Mouse (Mus musculus): ENCODE measurements at regions not wholly inside any gene's neighbourhood (a gene's known extent, or its start where the extent isn't known, plus 50 kb on each side); places are given as distances from the start of the nearest gene placed in this dataset.

DNA sequence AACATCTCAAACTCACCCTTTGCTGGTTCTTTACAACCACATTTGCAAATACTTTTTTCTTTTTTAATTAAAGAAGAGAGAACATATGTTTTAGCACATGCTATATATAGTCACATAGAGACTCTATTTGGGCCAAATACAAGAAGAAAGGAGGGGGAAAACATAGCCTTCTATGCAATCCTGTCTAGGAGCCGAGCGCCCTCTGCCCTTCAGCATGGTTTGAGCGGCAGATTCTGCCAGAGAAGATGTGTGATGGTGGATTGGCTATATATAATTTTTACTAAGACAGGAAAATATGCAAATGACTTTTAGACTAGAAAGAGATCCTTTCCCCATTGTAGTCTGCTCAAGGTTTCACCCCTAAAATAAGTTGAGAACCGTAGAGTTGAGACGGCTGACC, 60.0 kb upstream of the Myom1 start:
- ATAC-seq = peak; percentile 53

DNA sequence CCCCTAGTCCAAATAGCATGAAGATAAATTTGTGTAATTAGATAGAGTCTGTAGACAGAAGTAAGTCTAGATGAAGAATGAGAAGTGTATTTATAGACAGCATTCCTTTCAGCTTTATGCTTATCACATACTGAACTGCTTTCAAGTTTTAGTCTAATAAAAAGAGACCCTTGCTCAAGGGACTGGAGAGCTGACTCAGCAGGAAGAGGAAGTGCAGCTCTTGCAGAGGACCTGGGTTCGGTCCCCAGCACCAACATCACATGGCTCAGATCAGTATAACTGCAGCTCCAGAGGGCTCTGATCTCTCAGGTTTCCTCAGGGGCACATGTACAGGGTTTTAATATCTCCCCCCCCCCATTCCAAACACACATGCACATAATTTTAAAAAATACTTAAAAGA, 68.2 kb upstream of the Myom1 start:
- no peak for ATAC-seq

DNA sequence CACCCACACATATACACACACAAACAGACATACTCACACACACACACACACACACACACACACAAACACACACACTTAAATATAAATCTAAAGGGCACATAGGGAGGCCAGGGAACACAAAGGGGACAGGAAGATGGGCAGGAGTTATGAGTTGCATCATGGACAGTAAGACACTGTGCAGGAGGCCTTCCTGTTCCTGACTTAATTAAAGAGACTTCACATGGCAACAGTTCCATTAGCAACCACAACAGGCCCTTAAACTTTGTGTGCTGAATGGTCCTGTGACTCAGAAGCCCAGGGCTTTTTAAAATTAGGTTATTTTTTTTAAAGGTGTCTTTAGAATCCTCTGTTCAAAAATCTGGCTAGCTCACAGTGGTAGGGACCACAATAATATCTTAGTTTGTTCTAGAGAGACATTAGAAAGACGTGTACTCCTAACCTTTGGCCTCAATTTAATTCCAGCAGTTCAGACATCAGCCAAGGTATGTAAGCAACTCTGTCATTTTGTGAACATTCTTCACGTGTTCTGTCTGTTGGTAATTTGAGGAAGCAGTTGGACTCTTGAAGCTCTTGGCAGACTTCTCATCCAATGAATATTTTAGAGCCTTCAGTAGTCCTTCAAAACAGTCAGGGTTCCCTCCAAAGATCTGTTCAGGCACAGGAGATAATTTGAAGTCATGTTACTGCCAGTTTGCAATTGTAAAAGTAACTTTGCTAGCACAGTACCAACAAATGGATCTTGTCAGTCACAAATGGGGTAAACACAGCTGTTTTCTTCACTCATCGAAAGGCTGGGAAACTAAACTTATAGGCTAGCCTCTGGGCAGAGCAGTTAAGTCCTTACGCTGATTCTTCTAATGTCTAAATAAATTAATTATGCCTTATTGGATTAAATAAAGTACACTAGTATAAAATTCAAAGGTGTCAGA, 69.0 kb upstream of the Myom1 start:
- no peak for ATAC-seq

DNA sequence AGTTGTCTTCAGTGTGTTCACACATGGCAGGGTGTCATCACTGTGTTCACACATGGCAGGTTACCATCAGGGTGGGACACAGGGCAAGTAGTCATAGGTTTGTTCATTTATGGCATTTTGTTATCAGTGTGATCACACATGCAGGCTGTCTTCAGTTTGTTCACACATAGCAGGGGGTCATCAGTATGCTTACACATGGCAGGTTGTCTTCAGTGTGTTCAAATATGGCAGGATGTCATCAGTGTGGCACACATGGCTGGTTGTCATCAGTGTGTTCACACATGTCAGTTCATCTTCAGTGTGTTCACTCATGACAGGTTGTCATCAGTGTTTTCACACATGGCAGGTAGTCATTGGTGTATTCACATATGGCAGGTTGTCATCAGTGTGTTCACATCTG, 69.9 kb upstream of the Myom1 start:
- ATAC-seq = no peak

DNA sequence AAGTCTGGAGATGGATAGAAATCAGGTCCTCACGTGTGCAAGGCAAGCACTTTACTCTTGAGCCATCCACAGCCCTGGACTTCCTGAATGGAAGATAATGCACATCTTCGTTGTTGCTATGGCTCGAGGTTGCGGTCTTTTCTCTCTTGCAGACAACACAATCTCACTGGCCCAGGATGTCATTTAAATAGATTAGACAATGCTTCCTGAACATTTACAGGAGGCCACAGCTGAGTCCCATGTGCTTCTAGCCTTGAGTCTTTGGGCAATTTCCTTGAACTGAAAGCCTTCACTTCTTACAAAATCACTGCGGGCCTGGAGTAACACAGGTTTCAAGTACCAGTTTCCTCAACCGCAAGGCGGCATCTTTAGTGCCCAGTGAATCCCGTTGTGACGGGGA, 71.8 kb upstream of the Myom1 start:
- no peak for ATAC-seq

- ATAC-seq = no peak
Observed at GRCm38 (mm10) chr17:70929582-70929981, 72.9 kb upstream of the Myom1 start.

- peak; percentile 100 for ATAC-seq
Observed at GRCm38 (mm10) chr17:70924565-70925220, 71.3 kb upstream of the Tgif1 start.

DNA sequence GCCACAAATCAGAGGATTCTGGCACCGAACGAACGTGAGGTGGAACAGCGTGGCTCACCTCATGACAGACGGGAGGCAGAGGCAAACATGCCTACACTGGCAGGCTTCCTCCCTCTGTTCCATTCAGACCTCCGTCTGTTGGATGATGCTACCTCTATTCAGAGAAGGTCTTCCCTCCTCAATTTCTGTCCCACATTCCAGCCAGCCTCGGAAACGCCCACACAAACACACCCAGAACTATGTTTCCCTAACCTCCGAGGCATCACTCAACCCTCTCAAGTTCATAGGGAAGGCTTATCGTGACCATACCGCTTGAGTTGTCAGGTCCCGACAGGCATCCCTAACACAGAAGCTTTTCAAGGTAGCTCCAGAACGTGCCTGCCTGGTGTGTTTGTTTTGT, 68.3 kb upstream of the Tgif1 start:
- no peak for ATAC-seq

DNA sequence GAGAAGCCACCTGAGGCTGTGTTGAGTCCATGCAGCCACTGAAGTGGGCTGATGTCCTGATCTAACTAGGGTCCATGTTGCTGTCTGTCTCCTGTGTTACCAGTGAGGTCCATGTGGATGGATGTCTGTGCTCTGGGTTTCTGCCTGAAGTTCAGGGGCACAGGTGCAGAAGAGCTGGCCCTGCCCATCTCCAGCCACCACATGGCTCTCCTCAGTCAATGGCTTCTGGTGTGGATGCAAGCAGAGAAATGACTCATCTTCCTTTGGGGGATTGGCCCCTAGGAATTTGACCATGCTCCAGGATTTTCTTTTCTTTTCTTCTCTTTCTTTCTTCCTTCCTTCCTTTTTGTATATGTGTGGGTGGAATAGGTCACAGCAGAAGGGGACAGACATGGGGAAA, 66.8 kb upstream of the Tgif1 start:
- ATAC-seq = no peak

GRCm38 (mm10) chr17:70917183-70917935, 64.0 kb upstream of the Tgif1 start:
- no peak for ATAC-seq

DNA sequence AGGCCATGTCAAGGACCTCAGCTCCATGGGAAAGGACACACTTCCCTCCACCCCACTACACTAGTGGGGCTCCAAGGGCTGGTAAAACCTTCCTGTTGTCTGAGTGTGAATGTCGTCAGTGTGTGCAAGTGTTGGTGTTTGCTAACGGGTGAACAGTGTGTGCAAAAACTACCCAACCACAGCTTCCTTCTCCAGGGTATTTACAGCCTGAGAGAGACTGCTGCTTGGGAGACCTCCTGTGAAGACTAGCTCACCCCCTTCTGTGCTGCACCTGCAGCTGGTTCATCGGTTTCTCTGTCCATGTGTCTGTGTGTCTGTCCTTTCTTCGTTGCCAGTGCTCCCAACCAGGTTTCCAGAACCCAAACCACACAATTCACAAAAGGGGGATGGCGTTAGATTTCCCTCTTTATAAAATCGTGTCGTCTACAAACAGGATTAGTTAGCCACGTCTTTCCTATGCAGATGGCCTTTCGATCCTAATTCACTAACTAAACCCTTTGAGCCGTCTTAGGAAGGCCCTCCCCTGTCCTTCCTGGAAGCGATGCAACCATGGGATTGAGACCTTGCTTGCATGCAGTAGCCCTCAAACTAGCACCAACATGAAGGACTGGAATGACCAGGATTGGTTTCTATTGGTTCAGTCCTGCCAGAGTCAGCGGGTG, 62.9 kb upstream of the Tgif1 start:
- ATAC-seq = no peak

DNA sequence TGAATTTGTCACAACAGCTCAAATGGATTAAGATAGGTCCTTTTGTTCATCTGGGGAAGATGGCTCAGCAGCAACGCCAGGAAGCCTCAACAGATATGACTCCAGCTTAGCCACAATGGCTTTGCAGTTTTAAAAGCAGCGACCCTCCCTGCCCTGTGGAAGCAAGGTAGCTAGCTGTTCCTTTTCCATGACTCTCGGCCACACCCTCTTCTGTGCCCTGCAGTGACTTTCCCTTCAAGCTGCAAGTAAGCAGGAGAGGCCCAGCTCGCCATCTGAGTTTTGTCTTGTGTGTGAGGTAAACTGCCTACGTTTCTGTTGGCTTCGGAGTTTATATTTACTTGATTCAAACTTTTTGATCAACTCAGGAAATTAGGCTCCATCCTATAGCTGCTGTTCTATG, 62.1 kb upstream of the Tgif1 start:
- ATAC-seq = no peak

DNA sequence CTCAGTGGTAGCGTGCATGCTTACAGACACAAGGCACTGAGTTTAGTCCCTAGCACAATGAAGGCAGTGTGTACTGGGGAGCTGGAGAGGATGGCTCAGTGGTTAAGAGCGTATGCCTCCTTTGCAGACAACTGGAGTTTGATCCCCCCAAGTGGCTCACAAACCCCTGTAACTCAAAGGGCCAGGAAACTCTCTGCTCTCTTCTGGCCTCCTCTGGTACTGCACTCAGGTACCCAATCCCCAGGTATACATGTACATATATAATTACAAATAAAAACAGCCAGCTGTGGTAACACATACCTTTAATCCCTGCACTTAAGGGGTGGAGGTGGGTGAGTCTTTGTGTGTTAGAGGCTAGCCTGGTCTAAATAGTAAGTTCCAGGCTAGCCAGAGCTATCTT, 56.9 kb upstream of the Tgif1 start:
- ATAC-seq = no peak

GRCm38 (mm10) chr17:70909573-70909972, 56.2 kb upstream of the Tgif1 start:
- no peak for ATAC-seq

DNA sequence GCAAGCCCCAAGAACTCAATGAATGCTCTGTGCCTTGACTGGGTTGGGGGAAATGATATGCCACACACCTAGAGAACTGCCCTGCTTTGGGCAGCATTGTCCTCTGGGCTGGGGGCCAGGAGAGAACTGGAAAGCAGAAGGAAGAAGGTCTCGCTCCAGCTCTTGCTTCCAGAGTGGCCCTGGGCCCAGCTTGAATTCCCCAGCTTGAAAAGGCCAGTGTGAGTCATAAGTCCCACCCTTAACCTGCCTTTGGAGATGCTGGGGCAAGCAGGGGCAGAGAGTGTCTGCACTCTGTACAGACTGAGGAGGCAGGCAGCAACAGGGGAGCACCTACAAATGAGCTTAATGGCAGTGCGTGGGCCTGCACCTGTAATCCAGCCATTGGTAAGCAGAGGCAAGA, 55.0 kb upstream of the Tgif1 start:
- no peak for ATAC-seq
